Mouse (Mus musculus) hindbrain, postnatal 0 days (tissue): ENCODE data around the gene Atp6v0c. TPM values are rescaled to one million over a fixed set of nuclear protein-coding genes. Genes with fewer than 3 reads are reported as not detected.
A peak's percentile ranks its signal among the peaks of the same experiment; 100 is the strongest.

Experiments
- ATAC-seq: fragments of 200-750 bp; cut with Nextera tagmentation; 2 replicates; pipeline ENCODE4 v1.8.0; 2017; ENCODE audit warnings: mild to moderate bottlenecking, moderate TSS enrichment, moderate library complexity
- DNase-seq: peaks from one replicate; pipeline ENCODE4 v3.0.0-alpha.2; 2015; ENCODE audit warnings: low spot score
- H3K27ac ChIP-seq: fragments of 300-500 bp; sonication (generic); 2 replicates; pipeline ENCODE4 v1.5.1; 2014; ENCODE audit warnings: mild to moderate bottlenecking
- H3K27me3 ChIP-seq: fragments of 300-500 bp; sonication (generic); 2 replicates; pipeline ENCODE4 v1.6.1; 2014; ENCODE audit warnings: low read length, mixed read lengths; ENCODE audit not compliant: insufficient read depth
- H3K36me3 ChIP-seq: fragments of 300-500 bp; sonication (generic); 2 replicates; pipeline ENCODE4 v1.6.1; 2014; ENCODE audit warnings: low read length, mixed read lengths; ENCODE audit not compliant: insufficient read depth
- H3K4me1 ChIP-seq: fragments of 300-500 bp; sonication (generic); 2 replicates; pipeline ENCODE4 v1.6.1; 2014; ENCODE audit warnings: antibody characterized with exemption, low read length, mixed read lengths; ENCODE audit not compliant: insufficient read depth
- H3K4me2 ChIP-seq: fragments of 300-500 bp; sonication (generic); 2 replicates; pipeline ENCODE4 v1.6.1; 2014; ENCODE audit warnings: low read depth, mild to moderate bottlenecking, low read length, moderate library complexity, mixed read lengths
- H3K4me3 ChIP-seq: fragments of 300-500 bp; sonication (generic); 2 replicates; pipeline ENCODE4 v1.5.1; 2014; ENCODE audit warnings: low read length
- H3K9ac ChIP-seq: fragments of 300-500 bp; sonication (generic); replicated peaks from 2 replicates; pipeline ENCODE4 v1.6.1; 2014; ENCODE audit warnings: mild to moderate bottlenecking, low read length, moderate library complexity, mixed read lengths
- H3K9me3 ChIP-seq: fragments of 300-500 bp; sonication (generic); 2 replicates; pipeline ENCODE4 v1.6.1; 2016; ENCODE audit warnings: low read length, mixed read lengths
- CTCF ChIP-seq: IDR thresholded peaks from 2 replicates; pipeline ENCODE4 v1.5.1; 2016; ENCODE audit warnings: antibody characterized with exemption, control low read depth, low read depth
- WGBS: fragments of 180-500 bp; shearing (Covaris S2); extraction: QIAGEN DNeasy Blood & Tissue Kit; methylation state at CpG from one replicate; pipeline ENCODE4 v1.1.7; 2014; 5-methylcytosine and 5-hydroxymethylcytosine counted together
- polyA plus RNA-seq: library from polyadenylated mRNA; unstranded; fragments of >200 nt; fragmentation: Nextera tagmentation; extraction: Ambion mirVana; gene quantifications from 2 replicates; pipeline ENCODE4 v1.2.1, GENCODE M21; 2015
- total RNA-seq: library from RNA; depleted of rRNA; stranded (reverse); fragments of >200 nt; gene quantifications from 2 replicates; pipeline ENCODE4 v1.2.3, GENCODE M21; 2014

Gene Atp6v0c
- total and polyA plus RNA-seq, 2 experiments from 2014 or later = 854 to 2,275 TPM

GRCm38 (mm10) chr17:24205908-24206361, 36.4 kb upstream of the Atp6v0c start:
- TF ChIP-seq CTCF = no peak
- Histone ChIP-seq H3K9ac (peak overlapping the region; percentile 79), H3K4me2 (peak overlapping the region; percentile 93), H3K4me1 (peaks cover 69% of the 10 kb centered on the region), H3K27me3 (no peaks in the 10 kb centered on the region), H3K27ac (peak overlapping the region; percentile 79), H3K9me3 (no peaks in the 10 kb centered on the region), H3K4me3 (peak overlapping the region; percentile 72), H3K36me3 (no peaks in the 10 kb centered on the region)
- ATAC-seq (no peak), DNase-seq (peak; percentile 54)
- WGBS = 5% methylated on average over 15 of the region's 15 CpGs

- under 1% methylated on average over 60 of the region's 65 CpGs for WGBS
- no peak for TF ChIP-seq CTCF
These were observed 35.9 kb upstream of the Atp6v0c start, which contains the start of gene Tbc1d24 for GRCm38 (mm10) chr17:24205284-24205888. Gene Tbc1d24, minus strand, starts transcription at chr17:24205562.

GRCm38 (mm10) chr17:24204846-24205245, 35.3 kb upstream of the Atp6v0c start:
- 4% methylated on average over 7 of the region's 7 CpGs for WGBS
- H3K27me3 ChIP-seq = no peaks in the 10 kb centered on the region
- peak overlapping the region; percentile 93 for H3K4me2 ChIP-seq
- DNase-seq (no peak), ATAC-seq (no peak)
- H3K27ac ChIP-seq = peak overlapping the region; percentile 79; the same call in 1 of the 2 replicates
- H3K4me3 ChIP-seq = peak overlapping the region; percentile 72
- peaks cover 61% of the 10 kb centered on the region for H3K4me1 ChIP-seq
- no peak for TF ChIP-seq CTCF
- H3K9me3 ChIP-seq = no peaks in the 10 kb centered on the region
- H3K36me3 ChIP-seq = no peaks in the 10 kb centered on the region
- peak overlapping the region; percentile 79 for H3K9ac ChIP-seq

More at GRCm38 (mm10) chr17:24205284-24205888, 35.9 kb upstream of the Atp6v0c start, which contains the start of gene Tbc1d24:
- Histone ChIP-seq H3K4me2 (peak within 1 kb of the TSS; percentile 93), H3K27me3 (no peaks in the 10 kb centered on the region), H3K27ac (peak within 1 kb of the TSS; percentile 79), H3K9ac (peak within 1 kb of the TSS; percentile 79), H3K4me3 (peak within 1 kb of the TSS; percentile 72), H3K9me3 (no peaks in the 10 kb centered on the region), H3K36me3 (no peaks in the 10 kb centered on the region), H3K4me1 (peaks cover 64% of the 10 kb centered on the region)
- ATAC-seq (peak; percentile 79), DNase-seq (peak; percentile 97)

DNA sequence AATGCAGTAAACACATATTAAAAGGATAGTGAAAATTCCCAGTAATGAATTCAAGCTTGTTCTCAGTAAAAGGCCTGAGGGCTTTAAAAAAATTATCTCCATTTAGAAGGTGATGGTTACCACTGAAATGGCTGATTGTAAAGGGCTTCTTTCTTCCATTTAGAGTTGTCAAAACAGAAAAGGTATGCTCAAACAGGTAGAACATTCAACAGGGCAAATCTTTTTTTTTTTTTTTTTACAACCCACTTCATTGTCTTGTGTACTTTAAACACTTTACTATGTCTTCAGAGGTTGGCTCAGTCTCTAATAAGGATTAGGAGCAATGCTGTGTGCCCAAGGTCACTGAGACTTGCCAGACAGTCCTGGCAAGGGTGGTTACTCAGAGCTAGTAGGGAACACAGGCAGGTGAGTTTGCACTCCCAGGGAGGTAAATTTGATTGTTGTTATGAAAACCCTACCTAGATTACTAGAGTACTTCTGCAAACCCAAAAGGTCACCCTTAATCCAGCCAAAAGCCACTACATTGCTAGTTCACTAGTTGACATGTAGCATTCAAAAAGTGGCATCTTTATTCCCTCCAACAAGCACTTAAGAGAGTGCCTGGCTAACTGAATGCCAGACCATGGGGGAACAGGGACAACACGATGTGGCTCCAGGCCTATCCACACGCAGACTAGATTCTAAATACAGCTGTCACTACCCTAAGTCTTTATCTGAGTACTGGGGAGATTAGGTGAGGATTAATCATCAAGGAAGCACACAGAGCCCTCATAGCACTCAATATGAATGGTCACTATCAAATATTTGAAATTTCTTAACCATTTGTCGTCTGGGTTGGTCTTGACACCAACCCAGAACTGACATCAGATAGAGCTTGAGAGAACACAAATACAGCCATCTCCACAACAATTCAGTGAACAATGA, 34.4 kb upstream of the Atp6v0c start:
- Histone ChIP-seq H3K27ac (no peak overlapping the region), H3K4me1 (peaks cover 54% of the 10 kb centered on the region), H3K36me3 (no peaks in the 10 kb centered on the region), H3K27me3 (no peaks in the 10 kb centered on the region), H3K9ac (peak overlapping the region; percentile 79), H3K4me2 (peak overlapping the region; percentile 93), H3K9me3 (no peaks in the 10 kb centered on the region), H3K4me3 (peak overlapping the region; percentile 72)
- no peak for TF ChIP-seq CTCF
- DNase-seq (no peak), ATAC-seq (no peak)
- 69% methylated on average over 3 of the region's 3 CpGs for WGBS

DNA sequence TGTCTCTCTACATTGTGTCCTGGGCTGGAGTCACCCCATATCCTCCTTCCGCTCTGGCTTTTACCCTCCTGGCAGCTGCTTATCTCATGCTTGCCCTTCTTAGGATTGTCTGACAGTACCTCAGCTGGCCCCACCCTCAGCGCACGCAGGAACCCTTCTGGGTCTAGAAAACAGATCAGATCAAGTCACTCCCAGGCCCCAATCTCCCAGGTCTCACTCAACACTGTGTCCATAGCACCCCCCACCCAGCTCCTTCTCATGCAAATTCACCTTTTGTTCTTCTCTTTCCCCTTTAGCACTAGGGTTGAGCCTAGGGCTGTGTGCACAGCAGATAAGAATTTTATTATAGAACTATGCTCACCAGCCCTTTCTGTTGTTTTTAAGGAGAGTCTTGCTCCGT, 33.6 kb upstream of the Atp6v0c start:
- peak overlapping the region; percentile 93 for H3K4me2 ChIP-seq
- H3K36me3 ChIP-seq = no peaks in the 10 kb centered on the region
- no peak overlapping the region; the same call in 1 of the 2 replicates for H3K9ac ChIP-seq
- H3K4me3 ChIP-seq = no peak overlapping the region
- DNase-seq (no peak), ATAC-seq (no peak)
- 39% methylated on average over 4 of the region's 4 CpGs for WGBS
- H3K27me3 ChIP-seq = no peaks in the 10 kb centered on the region
- peaks cover 45% of the 10 kb centered on the region for H3K4me1 ChIP-seq
- no peak overlapping the region for H3K27ac ChIP-seq
- no peaks in the 10 kb centered on the region for H3K9me3 ChIP-seq
- TF ChIP-seq CTCF = no peak

DNA sequence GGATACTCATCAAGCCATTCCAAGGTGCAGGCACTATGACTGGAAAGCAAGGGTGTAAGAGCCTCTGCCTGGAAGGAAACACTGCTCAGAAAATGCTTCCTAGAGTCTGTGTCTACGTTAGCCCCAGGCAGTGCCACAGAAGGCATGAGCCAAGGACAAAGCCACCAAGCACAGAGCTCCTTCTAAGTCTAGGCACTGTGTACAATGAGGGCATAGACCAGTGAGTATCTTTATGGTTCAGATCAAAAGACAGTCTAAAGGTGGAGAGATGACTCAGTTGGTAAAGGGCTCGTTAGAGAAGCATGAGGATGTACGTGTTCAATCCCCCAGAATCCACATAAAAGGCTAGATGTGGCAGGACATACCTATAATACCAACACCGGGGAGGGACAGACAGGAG, 31.6 kb upstream of the Atp6v0c start:
- no peak for ATAC-seq
- Histone ChIP-seq H3K27ac (no peak overlapping the region), H3K4me3 (no peak overlapping the region), H3K27me3 (no peaks in the 10 kb centered on the region), H3K4me1 (peaks cover 26% of the 10 kb centered on the region), H3K9me3 (no peaks in the 10 kb centered on the region), H3K36me3 (no peaks in the 10 kb centered on the region), H3K9ac (no peak overlapping the region), H3K4me2 (no peak overlapping the region)
- no peak for TF ChIP-seq CTCF
- WGBS = 83% methylated on average over 4 of the region's 4 CpGs
- no peak for DNase-seq
